Mouse (Mus musculus): ENCODE measurements around the gene Daam2. TPM values are rescaled to one million over a fixed set of nuclear protein-coding genes. Genes with fewer than 3 reads are reported as not detected.
"Not testable (repeated sequence)": the region's sequence is repeated elsewhere in the genome, so short reads cannot be mapped to it uniquely, and the experiment has no call there.

The Daam2 gene
- polyA plus RNA-seq, 1 experiment from 2014 or later, result 2.1 TPM

DNA sequence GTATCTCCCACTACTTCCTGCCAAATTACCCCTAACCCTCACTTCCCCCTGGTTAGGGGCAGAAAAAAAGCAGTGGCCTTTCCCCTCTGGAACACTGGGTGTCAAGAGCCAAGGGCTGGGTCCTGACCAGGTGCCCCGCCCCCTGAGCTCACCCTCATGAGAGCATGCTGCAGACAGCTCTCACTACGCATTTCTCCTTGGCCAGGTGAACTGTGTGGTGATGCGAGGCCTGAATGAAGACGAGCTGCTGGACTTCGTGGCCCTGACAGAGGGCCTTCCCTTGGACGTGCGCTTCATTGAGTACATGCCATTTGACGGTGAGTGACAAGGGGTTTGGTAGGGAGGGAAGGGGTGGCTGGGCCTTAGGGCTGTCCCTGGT, 114.9 kb downstream of the Daam2 start:
- no peaks in the 10 kb centered on the region for H3K36me3 ChIP-seq (ENCODE audit: control insufficient read depth, insufficient read depth, low read length)
- no peak overlapping the region for H3K27ac ChIP-seq (ENCODE audit: low read depth, low read length)
- WGBS, result 85% methylated on average over 8 of the region's 8 CpGs
- H3K9ac ChIP-seq (ENCODE audit: low read depth, low read length), result no peak overlapping the region
- H3K9me3 ChIP-seq (ENCODE audit: control insufficient read depth, low read length), result no peaks in the 10 kb centered on the region
- H3K27me3 ChIP-seq (replicated peaks; ENCODE audit: control insufficient read depth, insufficient read depth, low read length), result no peaks in the 10 kb centered on the region
- no peak for ATAC-seq
- H3K4me1 ChIP-seq (ENCODE audit: control insufficient read depth, insufficient read depth, low read depth, low read length), result no peaks in the 10 kb centered on the region
- H3K4me3 ChIP-seq (ENCODE audit: low read length), result no peak overlapping the region
- H3K4me2 ChIP-seq (ENCODE audit: low read length), result no peak overlapping the region

DNA sequence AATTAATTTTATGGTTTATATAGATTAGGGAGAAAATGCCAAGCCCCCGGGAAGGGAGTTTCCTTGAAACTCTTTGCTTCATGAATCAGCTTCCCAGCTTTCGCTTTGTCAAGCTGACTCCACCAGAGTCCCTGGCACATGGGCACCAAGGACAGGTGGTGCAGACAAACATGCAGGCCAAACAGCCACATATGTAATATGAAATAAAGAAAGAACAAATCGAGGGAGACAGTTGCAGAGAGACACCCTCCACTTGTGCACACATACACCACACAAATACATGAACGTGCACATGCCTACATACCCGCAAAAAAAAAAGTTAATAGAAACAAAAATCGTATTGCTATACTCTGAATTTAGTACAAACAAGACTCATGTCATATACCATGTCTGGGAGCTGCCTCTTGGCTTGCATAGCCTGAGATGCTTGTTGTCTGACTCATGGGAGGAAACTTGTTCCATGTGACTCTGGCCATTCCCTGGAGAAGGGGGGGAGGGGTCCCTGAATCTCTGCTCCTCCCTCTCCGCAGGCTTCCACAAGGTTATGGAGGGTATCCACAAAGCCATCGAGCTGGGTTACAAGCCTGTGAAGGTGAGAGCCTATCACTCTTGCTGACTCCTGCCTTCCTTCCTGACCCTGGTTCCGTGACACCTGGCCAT, 115.4 kb downstream of the Daam2 start:
- Histone ChIP-seq H3K4me3 (ENCODE audit: low read length) (no peak overlapping the region), H3K27me3 (replicated peaks; ENCODE audit: control insufficient read depth, insufficient read depth, low read length) (no peaks in the 10 kb centered on the region), H3K36me3 (ENCODE audit: control insufficient read depth, insufficient read depth, low read length) (no peaks in the 10 kb centered on the region), H3K4me2 (ENCODE audit: low read length) (no peak overlapping the region), H3K27ac (ENCODE audit: low read depth, low read length) (no peak overlapping the region), H3K4me1 (ENCODE audit: control insufficient read depth, insufficient read depth, low read depth, low read length) (no peaks in the 10 kb centered on the region), H3K9me3 (ENCODE audit: control insufficient read depth, low read length) (no peaks in the 10 kb centered on the region), H3K9ac (ENCODE audit: low read depth, low read length) (no peak overlapping the region)
- WGBS, result 75% methylated on average over 8 of the region's 9 CpGs
- no peak for ATAC-seq

DNA sequence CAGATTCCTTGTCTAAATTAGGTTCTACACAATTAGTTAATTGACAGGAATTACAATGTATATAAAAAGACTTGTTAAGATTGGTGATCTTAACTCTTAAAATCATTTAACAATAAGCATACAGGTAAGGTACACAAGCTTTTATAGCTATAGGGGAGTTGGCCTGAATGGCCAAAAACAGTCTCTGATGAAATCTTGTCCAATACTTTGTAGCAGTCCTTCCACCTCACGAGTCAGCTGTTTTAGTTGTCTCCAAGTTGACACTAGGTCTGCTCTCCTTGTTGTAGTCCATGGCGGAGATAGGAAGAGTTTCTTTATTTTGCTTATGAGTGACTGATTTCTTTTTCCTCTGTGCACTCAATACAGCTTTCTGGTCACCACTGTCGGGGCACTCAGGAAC, 121.3 kb downstream of the Daam2 start:
- not testable (repeated sequence) for H3K4me1 ChIP-seq (ENCODE audit: control insufficient read depth, insufficient read depth, low read depth, low read length); H3K27ac ChIP-seq (ENCODE audit: low read depth, low read length); H3K27me3 ChIP-seq (replicated peaks; ENCODE audit: control insufficient read depth, insufficient read depth, low read length); ATAC-seq; H3K4me2 ChIP-seq (ENCODE audit: low read length); H3K9ac ChIP-seq (ENCODE audit: low read depth, low read length); H3K36me3 ChIP-seq (ENCODE audit: control insufficient read depth, insufficient read depth, low read length); H3K4me3 ChIP-seq (ENCODE audit: low read length); H3K9me3 ChIP-seq (ENCODE audit: control insufficient read depth, low read length)
- WGBS, result 76% methylated on average over 3 of the region's 3 CpGs

GRCm38 (mm10) chr17:49440331-49441130, 123.6 kb downstream of the Daam2 start:
- Histone ChIP-seq H3K4me1 (ENCODE audit: control insufficient read depth, insufficient read depth, low read depth, low read length) (no peaks in the 10 kb centered on the region), H3K27me3 (replicated peaks; ENCODE audit: control insufficient read depth, insufficient read depth, low read length) (no peaks in the 10 kb centered on the region), H3K4me2 (ENCODE audit: low read length) (no peak overlapping the region), H3K9ac (ENCODE audit: low read depth, low read length) (no peak overlapping the region), H3K9me3 (ENCODE audit: control insufficient read depth, low read length) (no peaks in the 10 kb centered on the region), H3K4me3 (ENCODE audit: low read length) (no peak overlapping the region), H3K36me3 (ENCODE audit: control insufficient read depth, insufficient read depth, low read length) (peaks cover 4% of the 10 kb centered on the region), H3K27ac (ENCODE audit: low read depth, low read length) (no peak overlapping the region)
- 90% methylated on average over 14 of the region's 14 CpGs for WGBS
- ATAC-seq, result no peak

- WGBS, result 93% methylated on average over 4 of the region's 4 CpGs
- no peaks in the 10 kb centered on the region for H3K9me3 ChIP-seq (ENCODE audit: control insufficient read depth, low read length)
- ATAC-seq, result no peak
Measured at GRCm38 (mm10) chr17:49439706-49440105, 124.4 kb downstream of the Daam2 start.

GRCm38 (mm10) chr17:49438822-49439574, 125.1 kb downstream of the Daam2 start:
- Histone ChIP-seq H3K4me1 (ENCODE audit: control insufficient read depth, insufficient read depth, low read depth, low read length) (no peaks in the 10 kb centered on the region), H3K27ac (ENCODE audit: low read depth, low read length) (no peak overlapping the region), H3K36me3 (ENCODE audit: control insufficient read depth, insufficient read depth, low read length) (peaks cover 12% of the 10 kb centered on the region), H3K4me2 (ENCODE audit: low read length) (no peak overlapping the region), H3K9me3 (ENCODE audit: control insufficient read depth, low read length) (no peaks in the 10 kb centered on the region), H3K4me3 (ENCODE audit: low read length) (no peak overlapping the region), H3K9ac (ENCODE audit: low read depth, low read length) (no peak overlapping the region), H3K27me3 (replicated peaks; ENCODE audit: control insufficient read depth, insufficient read depth, low read length) (no peaks in the 10 kb centered on the region)
- 90% methylated on average over 12 of the region's 12 CpGs for WGBS
- no peak for ATAC-seq

More at GRCm38 (mm10) chr17:49439706-49440105, 124.4 kb downstream of the Daam2 start:
- Histone ChIP-seq H3K4me3 (ENCODE audit: low read length) (no peak overlapping the region), H3K4me1 (ENCODE audit: control insufficient read depth, insufficient read depth, low read depth, low read length) (no peaks in the 10 kb centered on the region), H3K9ac (ENCODE audit: low read depth, low read length) (no peak overlapping the region), H3K27ac (ENCODE audit: low read depth, low read length) (no peak overlapping the region), H3K36me3 (ENCODE audit: control insufficient read depth, insufficient read depth, low read length) (peaks cover 11% of the 10 kb centered on the region), H3K27me3 (replicated peaks; ENCODE audit: control insufficient read depth, insufficient read depth, low read length) (no peaks in the 10 kb centered on the region), H3K4me2 (ENCODE audit: low read length) (no peak overlapping the region)

DNA sequence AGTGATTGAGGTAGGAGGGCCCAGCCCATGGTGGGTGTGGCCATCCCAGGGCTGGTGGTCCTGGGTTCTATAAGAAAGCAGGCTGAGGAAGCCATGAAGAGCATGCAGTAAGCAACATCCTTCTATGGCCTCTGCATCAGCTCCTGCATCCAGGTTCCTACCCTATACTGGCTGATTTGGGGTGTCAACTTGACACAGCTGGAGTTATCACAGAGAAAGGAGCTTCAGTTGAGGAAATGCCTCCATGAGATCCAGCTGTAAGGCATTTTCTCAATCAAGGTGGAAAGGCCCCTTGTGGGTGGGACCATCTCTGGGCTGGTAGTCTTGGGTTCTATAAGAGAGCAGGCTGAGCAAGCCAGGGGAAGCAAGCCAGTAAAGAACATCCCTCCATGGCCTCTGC, 126.8 kb downstream of the Daam2 start:
- peaks cover 14% of the 10 kb centered on the region for H3K36me3 ChIP-seq (ENCODE audit: control insufficient read depth, insufficient read depth, low read length)
- not testable (repeated sequence) for H3K27ac ChIP-seq (ENCODE audit: low read depth, low read length); ATAC-seq; H3K4me3 ChIP-seq (ENCODE audit: low read length); H3K27me3 ChIP-seq (replicated peaks; ENCODE audit: control insufficient read depth, insufficient read depth, low read length); H3K9me3 ChIP-seq (ENCODE audit: control insufficient read depth, low read length); H3K9ac ChIP-seq (ENCODE audit: low read depth, low read length); H3K4me1 ChIP-seq (ENCODE audit: control insufficient read depth, insufficient read depth, low read depth, low read length); H3K4me2 ChIP-seq (ENCODE audit: low read length)

GRCm38 (mm10) chr17:49436631-49437030, 127.5 kb downstream of the Daam2 start:
- Histone ChIP-seq H3K9ac (ENCODE audit: low read depth, low read length) (no peak overlapping the region), H3K27ac (ENCODE audit: low read depth, low read length) (no peak overlapping the region), H3K27me3 (replicated peaks; ENCODE audit: control insufficient read depth, insufficient read depth, low read length) (no peaks in the 10 kb centered on the region), H3K4me1 (ENCODE audit: control insufficient read depth, insufficient read depth, low read depth, low read length) (no peaks in the 10 kb centered on the region), H3K4me3 (ENCODE audit: low read length) (no peak overlapping the region), H3K9me3 (ENCODE audit: control insufficient read depth, low read length) (no peaks in the 10 kb centered on the region), H3K36me3 (ENCODE audit: control insufficient read depth, insufficient read depth, low read length) (peaks cover 14% of the 10 kb centered on the region), H3K4me2 (ENCODE audit: low read length) (no peak overlapping the region)
- no peak for ATAC-seq
- 82% methylated on average over 6 of the region's 6 CpGs for WGBS

- no peak for ATAC-seq
- H3K36me3 ChIP-seq (ENCODE audit: control insufficient read depth, insufficient read depth, low read length), result peaks cover 14% of the 10 kb centered on the region
- 93% methylated on average over 10 of the region's 10 CpGs for whole genome bisulfite sequencing
- no peak overlapping the region for H3K9ac ChIP-seq (ENCODE audit: low read depth, low read length)
- H3K27ac ChIP-seq (ENCODE audit: low read depth, low read length), result no peak overlapping the region
- H3K27me3 ChIP-seq (replicated peaks; ENCODE audit: control insufficient read depth, insufficient read depth, low read length), result no peaks in the 10 kb centered on the region
- H3K9me3 ChIP-seq (ENCODE audit: control insufficient read depth, low read length), result no peaks in the 10 kb centered on the region
- H3K4me2 ChIP-seq (ENCODE audit: low read length), result no peak overlapping the region
- no peak overlapping the region for H3K4me3 ChIP-seq (ENCODE audit: low read length)
- peaks cover 1% of the 10 kb centered on the region; the same call in 1 of the 2 replicates for H3K4me1 ChIP-seq (ENCODE audit: control insufficient read depth, insufficient read depth, low read depth, low read length)
Measured at GRCm38 (mm10) chr17:49435081-49435480, 129.1 kb downstream of the Daam2 start.

All from hindbrain, embryonic 16.5 days (tissue).